Mouse (Mus musculus): Measurements from ENCODE around the gene Ldlr.
"Not testable (repeated sequence)": the region's sequence is repeated elsewhere in the genome, so short reads cannot be mapped to it uniquely, and the experiment has no call there.

The Ldlr gene

DNA sequence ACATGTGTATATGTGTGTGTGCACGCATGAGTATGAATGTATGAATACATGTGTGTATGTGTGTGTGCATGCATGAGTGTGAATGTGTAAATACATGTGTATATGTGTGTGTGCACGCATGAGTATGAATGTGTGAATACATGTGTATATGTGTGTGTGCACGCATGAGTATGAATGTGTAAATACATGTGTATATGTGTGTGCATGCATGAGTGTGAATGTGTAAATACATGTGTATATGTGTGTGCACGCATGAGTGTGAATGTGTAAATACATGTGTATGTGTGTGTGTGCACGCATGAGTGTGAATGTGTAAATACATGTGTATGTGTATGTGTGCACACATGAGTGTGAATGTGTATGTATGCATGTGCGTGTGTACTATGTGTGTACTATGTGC lies 70.2 kb downstream of the Ldlr start:
- DNase-seq = not testable (repeated sequence)

DNA sequence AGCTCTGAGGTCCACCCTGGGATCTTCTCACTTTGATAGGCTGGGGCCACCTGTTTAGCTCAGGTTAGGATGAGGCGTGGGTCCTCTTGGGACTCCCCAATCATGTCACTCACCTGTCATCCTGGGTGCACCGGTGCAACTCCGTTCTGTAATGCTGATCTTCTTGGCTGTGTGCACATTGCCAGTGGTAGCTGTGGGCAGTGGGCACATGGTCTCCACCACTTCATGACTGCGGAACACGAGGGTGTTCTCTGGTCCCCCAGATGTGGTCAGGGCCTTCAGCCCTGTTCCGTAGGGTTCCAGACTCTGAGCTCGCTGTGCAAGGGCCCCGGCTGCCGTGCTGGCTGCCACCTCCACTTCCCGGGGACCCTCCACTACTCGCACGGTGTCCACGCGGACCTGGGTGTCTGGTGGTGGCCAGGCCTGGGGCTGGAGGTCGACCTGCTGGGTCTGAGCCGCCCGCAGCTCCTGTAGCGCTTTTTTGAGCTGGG lies 71.1 kb downstream of the Ldlr start:
- peak in 1 of 2 experiments; percentile 21 for DNase-seq

- DNase-seq = peak; percentile 62 to 65
Measured at GRCm38 (mm10) chr9:21794925-21795324, 71.6 kb downstream of the Ldlr start.

- peak in 1 of 2 experiments; percentile 17 for DNase-seq
Measured at GRCm38 (mm10) chr9:21795579-21795978, 72.3 kb downstream of the Ldlr start.

DNA sequence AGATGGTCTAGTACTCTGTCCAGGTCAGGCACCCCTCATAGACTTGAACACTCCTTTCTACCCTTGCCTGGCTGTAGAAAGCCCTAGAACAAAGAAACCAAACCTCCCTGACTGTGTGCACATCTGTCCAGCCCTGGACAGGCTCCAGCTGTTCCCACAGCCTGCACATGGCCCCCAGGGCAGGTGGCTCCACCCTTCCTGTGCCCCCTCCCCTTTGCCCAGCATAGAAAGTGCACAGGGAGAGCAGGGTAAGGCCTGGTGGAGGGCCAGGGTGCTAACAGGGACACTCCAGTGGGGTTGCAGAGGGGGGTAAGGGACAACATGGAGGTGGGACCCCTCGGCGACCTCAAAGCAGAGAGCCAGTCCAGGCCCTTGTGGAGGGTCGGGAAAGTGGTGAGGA lies 73.0 kb downstream of the Ldlr start:
- DNase-seq = peak; percentile 24 to 27

- DNase-seq = no peak
Measured at GRCm38 (mm10) chr9:21796919-21797318, 73.6 kb downstream of the Ldlr start.

DNA sequence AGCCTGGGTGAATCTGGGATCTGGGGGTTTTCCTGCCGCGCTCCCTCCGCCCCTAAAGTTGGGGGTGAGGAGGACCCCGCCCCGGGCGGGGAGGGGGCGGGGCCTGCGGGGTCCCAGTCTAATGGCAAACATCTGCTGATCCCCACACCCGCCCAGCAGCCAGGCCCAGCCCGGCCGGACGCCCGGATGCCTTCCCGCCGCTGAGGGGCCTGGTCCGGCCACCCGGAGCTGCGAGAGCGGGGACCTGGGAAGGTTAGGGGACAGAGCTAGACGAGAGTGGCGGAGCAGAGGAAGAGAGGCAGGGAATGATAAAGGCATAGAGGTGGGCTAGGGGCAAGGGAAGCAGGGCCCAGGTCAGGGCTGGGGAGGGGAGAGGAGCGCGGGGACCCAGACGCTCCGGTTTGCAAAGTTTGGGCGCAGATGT lies 74.7 kb downstream of the Ldlr start:
- DNase-seq = peak; percentile 41 to 48

DNA sequence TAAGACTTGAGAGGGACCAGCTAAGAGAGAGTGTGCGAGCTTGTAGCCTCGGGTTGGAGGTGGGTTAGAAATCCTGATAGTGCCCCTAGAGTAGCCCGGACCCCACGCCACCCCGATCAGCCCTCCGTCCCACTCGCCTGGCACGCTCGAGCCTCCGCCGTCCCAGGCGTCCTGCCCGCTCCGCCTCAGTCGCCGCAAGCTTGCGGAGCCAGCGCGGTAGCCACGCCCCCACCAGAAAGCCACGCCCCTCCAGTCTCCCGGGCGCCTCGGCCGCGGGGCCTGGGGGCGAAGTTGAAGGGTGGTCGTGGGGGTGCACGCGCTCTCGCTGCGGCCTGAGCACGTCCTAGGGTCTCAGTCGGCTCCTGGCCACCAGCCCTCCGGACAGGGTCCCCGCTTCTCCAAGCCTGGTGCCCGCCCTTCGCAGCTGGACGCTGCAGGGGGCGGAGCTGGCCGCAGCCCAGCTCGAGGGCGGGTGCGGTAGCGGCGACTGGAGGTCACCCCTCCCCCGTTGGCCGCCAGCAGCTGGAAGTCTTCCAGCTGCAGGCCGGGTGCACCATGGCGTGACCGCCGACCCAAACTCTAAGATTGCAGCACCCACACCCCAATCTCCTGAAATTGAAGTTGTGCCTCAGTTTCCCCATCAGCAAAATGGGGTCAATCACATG lies 75.2 kb downstream of the Ldlr start, which contains the start of gene Kank2:
Kank2 (minus strand) TSS at position 400 of the 665 bp plus-strand sequence.
- DNase-seq = peak; percentile 81 to 82

- no peak for DNase-seq
Measured at GRCm38 (mm10) chr9:21799010-21799350, 75.7 kb downstream of the Ldlr start.
